Mouse (Mus musculus) G1E (cell line): ENCODE results near the gene Lrrn4cl.

ENCODE experiments used
- GATA1 ChIP-seq: IDR thresholded peaks from 2 replicates; pipeline ENCODE4 v1.6.1; 2012; ENCODE audit warnings: borderline replicate concordance, low read length, inconsistent platforms, mixed read lengths
- GATA2 ChIP-seq: IDR thresholded peaks from 2 replicates; pipeline ENCODE4 v1.6.1; 2012; ENCODE audit warnings: low read depth, low read length, inconsistent platforms, borderline replicate concordance

DNA sequence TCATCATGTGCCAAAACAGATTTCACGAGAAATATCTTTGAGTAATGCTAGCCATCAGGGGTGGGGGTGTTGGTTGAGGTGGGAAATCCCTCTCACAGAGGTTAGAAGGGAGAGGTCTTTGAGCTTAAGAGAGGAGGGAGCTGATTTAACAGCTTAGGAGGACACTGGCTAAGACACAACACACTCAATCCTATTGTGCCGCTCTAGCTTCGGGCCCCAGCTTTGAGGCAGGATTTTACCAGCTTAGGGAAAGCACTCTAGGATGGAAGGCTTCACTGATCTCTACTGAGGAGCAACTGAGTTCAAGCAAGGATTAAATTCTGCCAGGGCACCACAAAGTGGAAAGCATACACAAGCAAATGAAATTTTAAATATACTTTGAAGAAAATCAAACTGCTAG, 33.6 kb upstream of the Lrrn4cl start:
- no peak for TF ChIP-seq GATA1
- no peak for TF ChIP-seq GATA2
